Mouse (Mus musculus) kidney, postnatal 4 days (tissue): ENCODE measurements around the gene Sipa1l2.
A peak's percentile ranks its signal among the peaks of the same experiment; 100 is the strongest.

Experiments
- DNase-seq, 2 experiments: peaks; one replicate each; pipeline ENCODE4 v3.0.0; 2021; ENCODE audit warnings: mixed read lengths in 2 of 2

Gene Sipa1l2

GRCm38 (mm10) chr8:125510861-125511668 is 58.5 kb downstream of the Sipa1l2 start:
- DNase-seq, result no peak

GRCm38 (mm10) chr8:125509776-125510175 is 59.8 kb downstream of the Sipa1l2 start:
- peak; percentile 62 to 68 for DNase-seq

- no peak for DNase-seq
Measured at GRCm38 (mm10) chr8:125509175-125509574, 60.4 kb downstream of the Sipa1l2 start.

- DNase-seq, result no peak
Measured at GRCm38 (mm10) chr8:125507291-125507690, 62.3 kb downstream of the Sipa1l2 start.

GRCm38 (mm10) chr8:125504605-125505257 is 64.9 kb downstream of the Sipa1l2 start:
- peak; percentile 53 to 67 for DNase-seq

GRCm38 (mm10) chr8:125503808-125504207 is 65.8 kb downstream of the Sipa1l2 start:
- peak in 1 of 2 experiments; percentile 43 for DNase-seq

- DNase-seq, result no peak
Measured at GRCm38 (mm10) chr8:125502828-125503227, 66.8 kb downstream of the Sipa1l2 start.

DNA sequence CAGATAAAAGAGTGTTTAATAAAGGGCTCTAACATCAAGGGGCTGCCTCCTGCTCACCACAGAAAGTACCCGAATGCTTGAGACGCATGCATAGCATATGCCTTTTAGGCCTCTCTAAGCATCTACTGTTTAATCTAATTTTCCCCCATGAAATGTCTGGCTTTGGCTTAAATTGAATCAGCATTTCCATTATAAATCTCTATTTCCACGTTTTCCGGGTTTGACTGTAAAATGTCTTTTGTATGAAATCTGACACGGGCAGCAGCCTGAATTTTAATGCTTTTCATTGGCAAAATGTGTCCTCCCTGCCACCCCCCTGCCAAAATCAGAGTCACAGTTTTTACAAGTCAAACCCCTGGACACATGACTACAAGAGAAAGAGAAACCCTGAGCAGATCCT is 69.6 kb downstream of the Sipa1l2 start:
- DNase-seq, result no peak

- no peak for DNase-seq
Measured at GRCm38 (mm10) chr8:125498508-125498907, 71.1 kb downstream of the Sipa1l2 start.

DNA sequence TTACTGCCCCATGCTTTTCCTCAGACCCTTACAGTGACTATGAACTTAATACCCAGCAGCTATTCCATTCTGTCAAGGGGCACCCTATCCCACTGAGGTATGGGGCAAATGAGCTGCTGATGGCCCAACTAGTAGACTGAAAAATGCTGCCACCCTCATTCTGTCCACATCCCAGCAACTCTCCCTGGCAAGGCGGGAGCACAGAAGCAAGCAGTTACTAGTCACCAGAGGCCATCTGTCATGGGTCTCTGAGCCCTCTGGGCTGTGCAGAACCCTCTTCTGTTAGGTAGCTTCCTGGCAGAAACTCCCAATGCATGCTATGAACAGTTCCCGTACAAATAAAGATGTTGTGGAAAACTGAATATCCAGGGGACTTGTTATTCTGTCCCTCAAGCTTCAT is 74.1 kb downstream of the Sipa1l2 start:
- no peak for DNase-seq

- no peak for DNase-seq
Measured at GRCm38 (mm10) chr8:125493254-125493815, 76.3 kb downstream of the Sipa1l2 start.

DNA sequence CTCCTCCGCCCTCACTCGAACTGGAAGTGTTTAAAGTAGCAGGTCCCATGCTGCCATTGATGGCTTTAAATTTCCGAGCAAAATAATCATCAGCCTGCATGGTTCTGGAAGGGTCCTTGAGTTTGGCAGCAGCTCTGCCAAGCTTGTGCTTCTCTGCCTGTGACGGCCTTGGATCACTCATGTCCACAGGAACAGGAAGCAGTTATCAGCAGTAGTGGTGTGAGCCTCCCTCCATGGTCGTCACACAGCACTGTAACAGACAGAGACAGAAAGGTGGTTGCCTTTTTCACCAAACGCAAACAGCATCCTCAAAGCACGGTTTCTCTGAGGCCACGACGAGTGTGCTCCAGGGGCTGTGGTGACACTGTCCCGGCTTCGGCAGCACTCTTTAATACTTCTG is 77.2 kb downstream of the Sipa1l2 start:
- no peak for DNase-seq

DNA sequence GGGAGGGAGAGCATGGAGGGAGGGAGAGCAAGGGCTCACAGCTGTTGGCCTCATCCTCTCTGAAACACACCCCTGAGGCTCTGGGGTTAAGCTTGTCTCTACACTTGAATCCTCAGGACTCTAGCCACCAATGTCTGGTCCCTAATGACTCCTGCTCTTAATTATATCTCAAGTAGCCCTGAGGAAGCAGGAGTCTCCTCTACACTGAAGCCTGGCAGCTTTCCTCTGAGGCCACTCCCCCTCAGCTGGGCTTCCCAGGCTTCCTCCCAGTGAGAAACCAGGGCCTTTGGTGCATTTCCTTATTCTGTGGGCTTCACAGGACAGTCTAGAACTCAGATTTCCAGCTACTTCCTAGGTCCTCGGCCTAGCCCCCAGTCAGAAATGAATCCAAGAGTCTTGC is 80.9 kb downstream of the Sipa1l2 start:
- peak; percentile 68 to 71 for DNase-seq

- DNase-seq, result no peak
Measured at GRCm38 (mm10) chr8:125485715-125486114, 83.9 kb downstream of the Sipa1l2 start.

GRCm38 (mm10) chr8:125484530-125485196 is 84.9 kb downstream of the Sipa1l2 start:
- DNase-seq, result no peak

DNA sequence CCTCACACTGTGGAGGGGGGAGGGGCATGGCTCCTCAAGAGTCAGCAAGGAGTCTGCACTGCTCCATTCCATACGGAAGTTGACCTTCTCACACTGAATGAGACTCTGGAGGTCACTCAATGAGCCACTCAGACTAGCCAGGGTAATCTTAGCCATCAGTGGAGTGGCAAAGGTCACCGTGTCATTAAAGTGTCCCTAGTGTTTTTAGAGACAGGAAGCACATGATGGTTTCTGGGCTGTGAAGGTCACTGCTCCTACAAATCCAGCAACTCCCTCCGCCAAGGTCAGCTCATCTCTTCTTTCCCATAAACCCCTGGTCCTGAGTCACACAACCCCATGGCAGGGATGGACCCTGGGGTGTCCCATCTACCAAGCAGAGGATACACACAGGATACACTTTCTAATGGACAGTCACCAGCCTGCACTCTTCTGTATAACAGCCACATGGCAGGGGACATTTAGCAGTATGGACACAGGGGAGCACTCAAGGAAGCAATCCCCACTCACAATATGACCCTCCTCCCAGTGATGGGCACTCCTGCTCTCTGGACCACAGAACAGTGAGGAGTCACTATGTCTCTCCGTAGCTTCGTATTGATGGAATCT is 87.0 kb downstream of the Sipa1l2 start:
- no peak for DNase-seq

GRCm38 (mm10) chr8:125474876-125475275 is 94.7 kb downstream of the Sipa1l2 start:
- DNase-seq, result peak; percentile 62 to 72

DNA sequence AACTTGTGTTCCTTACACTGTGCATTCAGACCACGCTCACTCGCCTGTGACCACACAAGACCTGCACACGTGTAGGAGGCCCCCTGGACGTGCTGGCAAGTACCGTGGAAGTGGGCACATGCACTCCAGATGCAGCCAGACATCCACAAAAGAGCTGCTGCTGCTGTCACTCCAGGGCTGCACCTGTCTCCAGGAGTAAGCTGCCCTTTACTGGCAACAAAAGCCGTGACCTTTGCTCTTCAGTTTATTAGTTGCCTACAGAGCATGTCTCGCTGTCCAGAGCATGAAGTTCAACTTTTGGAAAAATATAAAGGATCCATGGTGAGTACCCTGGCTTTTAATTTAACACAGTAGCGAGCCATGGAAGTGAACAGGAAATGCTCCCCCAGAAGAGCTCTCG is 98.2 kb downstream of the Sipa1l2 start:
- DNase-seq, result no peak

- DNase-seq, result peak in 1 of 2 experiments; percentile 39
Measured at GRCm38 (mm10) chr8:125465156-125465821, 104.3 kb downstream of the Sipa1l2 start.

DNA sequence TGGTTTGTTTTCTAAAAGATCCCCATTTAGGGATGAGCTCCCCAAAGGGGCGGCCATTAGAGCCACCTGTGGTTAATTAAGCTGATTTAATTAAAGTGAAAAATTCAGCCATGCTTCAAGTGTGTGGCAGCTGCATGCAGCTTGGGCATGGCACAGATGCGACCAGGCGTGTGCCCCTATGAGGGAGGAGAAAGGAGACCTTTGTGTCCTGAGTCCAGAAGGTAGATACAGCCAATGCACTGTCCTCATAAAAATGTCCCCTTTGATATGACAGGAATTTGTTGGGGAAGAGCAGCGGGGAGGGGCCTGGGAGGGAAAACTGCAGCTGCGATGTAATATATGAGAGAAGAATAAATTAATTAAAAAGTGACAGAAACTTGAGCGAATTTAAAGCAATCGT is 106.7 kb downstream of the Sipa1l2 start:
- no peak for DNase-seq

- peak in 1 of 2 experiments; percentile 38 for DNase-seq
Measured at GRCm38 (mm10) chr8:125461504-125461903, 108.1 kb downstream of the Sipa1l2 start.

DNA sequence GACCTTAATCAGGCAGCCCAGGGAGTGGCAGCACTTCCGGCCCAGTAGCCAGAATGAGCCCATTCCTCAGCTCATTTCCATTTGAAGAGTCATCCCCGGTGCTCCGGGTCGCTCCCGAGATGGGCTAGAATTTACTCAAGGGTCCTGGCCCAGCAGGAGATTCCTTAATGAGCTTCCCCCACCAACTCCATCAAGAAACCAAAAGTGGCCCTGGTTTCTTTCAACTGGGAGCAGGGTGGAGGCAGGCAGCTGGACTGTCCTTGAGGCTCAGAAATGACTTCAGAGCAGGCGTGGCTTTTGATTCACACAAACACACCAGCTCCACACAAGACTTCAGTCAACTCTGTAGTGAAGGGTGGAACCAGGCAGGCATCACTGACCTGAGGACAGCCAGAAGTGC is 109.0 kb downstream of the Sipa1l2 start:
- DNase-seq, result no peak
